Mouse (Mus musculus): ENCODE measurements at regions not wholly inside any gene's neighbourhood (a gene's known extent, or its start where the extent isn't known, plus 50 kb on each side); places are given as distances from the start of the nearest gene placed in this dataset.

- Histone ChIP-seq H3K4me1 (ENCODE audit: control insufficient read depth, insufficient read depth, low read length) (no peaks in the 10 kb centered on the region), H3K27ac (ENCODE audit: insufficient read depth, low read depth, low read length) (no peak overlapping the region), H3K4me3 (ENCODE audit: insufficient read depth, low read depth, low read length) (no peak overlapping the region)
- TF ChIP-seq CTCF (IDR thresholded peaks at IDR 0.05; ENCODE audit: insufficient read depth, low read depth, low read length), result peak; percentile 75
- no peak for TF ChIP-seq POLR2A (IDR thresholded peaks at IDR 0.05; ENCODE audit: insufficient read depth, low read depth, low read length)
- WGBS, result 10% methylated on average over 3 of the region's 3 CpGs
Measured at GRCm38 (mm10) chr7:72362690-72363089, 56.3 kb upstream of the Mctp2 start.

- TF ChIP-seq POLR2A (IDR thresholded peaks at IDR 0.05; ENCODE audit: insufficient read depth, low read depth, low read length) (no peak), CTCF (IDR thresholded peaks at IDR 0.05; ENCODE audit: insufficient read depth, low read depth, low read length) (no peak)
- WGBS, result 45% methylated on average over 7 of the region's 7 CpGs
- Histone ChIP-seq H3K4me3 (ENCODE audit: insufficient read depth, low read depth, low read length) (no peak overlapping the region), H3K27ac (ENCODE audit: insufficient read depth, low read depth, low read length) (no peak overlapping the region), H3K4me1 (ENCODE audit: control insufficient read depth, insufficient read depth, low read length) (no peaks in the 10 kb centered on the region)
Measured at GRCm38 (mm10) chr7:72391323-72391722, 84.9 kb upstream of the Mctp2 start.

GRCm38 (mm10) chr7:72400056-72400455, 93.6 kb upstream of the Mctp2 start:
- TF ChIP-seq POLR2A (IDR thresholded peaks at IDR 0.05; ENCODE audit: insufficient read depth, low read depth, low read length) (no peak), CTCF (IDR thresholded peaks at IDR 0.05; ENCODE audit: insufficient read depth, low read depth, low read length) (no peak)
- no peaks in the 10 kb centered on the region for H3K4me1 ChIP-seq (ENCODE audit: control insufficient read depth, insufficient read depth, low read length)
- H3K27ac ChIP-seq (ENCODE audit: insufficient read depth, low read depth, low read length), result no peak overlapping the region
- H3K4me3 ChIP-seq (ENCODE audit: insufficient read depth, low read depth, low read length), result no peak overlapping the region

- Histone ChIP-seq H3K4me1 (ENCODE audit: control insufficient read depth, insufficient read depth, low read length) (no peaks in the 10 kb centered on the region), H3K4me3 (ENCODE audit: insufficient read depth, low read depth, low read length) (no peak overlapping the region), H3K27ac (ENCODE audit: insufficient read depth, low read depth, low read length) (no peak overlapping the region)
- 96% methylated on average over 3 of the region's 3 CpGs for WGBS
- TF ChIP-seq CTCF (IDR thresholded peaks at IDR 0.05; ENCODE audit: insufficient read depth, low read depth, low read length) (no peak), POLR2A (IDR thresholded peaks at IDR 0.05; ENCODE audit: insufficient read depth, low read depth, low read length) (no peak)
Measured at GRCm38 (mm10) chr7:72406131-72406530, 99.7 kb upstream of the Mctp2 start.

GRCm38 (mm10) chr7:72408409-72408986, 102.1 kb upstream of the Mctp2 start:
- no peak for TF ChIP-seq POLR2A (IDR thresholded peaks at IDR 0.05; ENCODE audit: insufficient read depth, low read depth, low read length)
- no peak for TF ChIP-seq CTCF (IDR thresholded peaks at IDR 0.05; ENCODE audit: insufficient read depth, low read depth, low read length)
- 78% methylated on average over 6 of the region's 6 CpGs for WGBS
- no peak overlapping the region for H3K27ac ChIP-seq (ENCODE audit: insufficient read depth, low read depth, low read length)
- no peak overlapping the region for H3K4me3 ChIP-seq (ENCODE audit: insufficient read depth, low read depth, low read length)
- H3K4me1 ChIP-seq (ENCODE audit: control insufficient read depth, insufficient read depth, low read length), result no peaks in the 10 kb centered on the region

- H3K4me3 ChIP-seq (ENCODE audit: insufficient read depth, low read depth, low read length), result no peak overlapping the region
- no peaks in the 10 kb centered on the region; the same call in 1 of the 2 replicates for H3K4me1 ChIP-seq (ENCODE audit: control insufficient read depth, insufficient read depth, low read length)
- no peak overlapping the region for H3K27ac ChIP-seq (ENCODE audit: insufficient read depth, low read depth, low read length)
- WGBS, result 38% methylated on average over 2 of the region's 2 CpGs
- TF ChIP-seq CTCF (IDR thresholded peaks at IDR 0.05; ENCODE audit: insufficient read depth, low read depth, low read length) (no peak), POLR2A (IDR thresholded peaks at IDR 0.05; ENCODE audit: insufficient read depth, low read depth, low read length) (no peak)
Measured at GRCm38 (mm10) chr7:72438552-72438951, 132.1 kb upstream of the Mctp2 start.

GRCm38 (mm10) chr7:72442001-72442400, 135.6 kb upstream of the Mctp2 start:
- no peak overlapping the region for H3K4me3 ChIP-seq (ENCODE audit: insufficient read depth, low read depth, low read length)
- WGBS, result 51% methylated on average over 5 of the region's 5 CpGs
- no peak for TF ChIP-seq POLR2A (IDR thresholded peaks at IDR 0.05; ENCODE audit: insufficient read depth, low read depth, low read length)
- TF ChIP-seq CTCF (IDR thresholded peaks at IDR 0.05; ENCODE audit: insufficient read depth, low read depth, low read length), result no peak
- no peaks in the 10 kb centered on the region; the same call in 1 of the 2 replicates for H3K4me1 ChIP-seq (ENCODE audit: control insufficient read depth, insufficient read depth, low read length)
- no peak overlapping the region for H3K27ac ChIP-seq (ENCODE audit: insufficient read depth, low read depth, low read length)

- WGBS, result 96% methylated on average over 1 of the region's 1 CpGs
- TF ChIP-seq POLR2A (IDR thresholded peaks at IDR 0.05; ENCODE audit: insufficient read depth, low read depth, low read length) (no peak), CTCF (IDR thresholded peaks at IDR 0.05; ENCODE audit: insufficient read depth, low read depth, low read length) (no peak)
- no peaks in the 10 kb centered on the region; the same call in 1 of the 2 replicates for H3K4me1 ChIP-seq (ENCODE audit: control insufficient read depth, insufficient read depth, low read length)
- H3K4me3 ChIP-seq (ENCODE audit: insufficient read depth, low read depth, low read length), result no peak overlapping the region
- no peak overlapping the region for H3K27ac ChIP-seq (ENCODE audit: insufficient read depth, low read depth, low read length)
Measured at GRCm38 (mm10) chr7:72444016-72444415, 137.6 kb upstream of the Mctp2 start.

- Histone ChIP-seq H3K4me3 (ENCODE audit: insufficient read depth, low read depth, low read length) (no peak overlapping the region), H3K4me1 (ENCODE audit: control insufficient read depth, insufficient read depth, low read length) (no peaks in the 10 kb centered on the region; the same call in 1 of the 2 replicates), H3K27ac (ENCODE audit: insufficient read depth, low read depth, low read length) (no peak overlapping the region)
- TF ChIP-seq CTCF (IDR thresholded peaks at IDR 0.05; ENCODE audit: insufficient read depth, low read depth, low read length) (no peak), POLR2A (IDR thresholded peaks at IDR 0.05; ENCODE audit: insufficient read depth, low read depth, low read length) (no peak)
- 58% methylated on average over 1 of the region's 1 CpGs for WGBS
Measured at GRCm38 (mm10) chr7:72444792-72445191, 138.4 kb upstream of the Mctp2 start.

- whole genome bisulfite sequencing, result 95% methylated on average over 1 of the region's 1 CpGs
- Histone ChIP-seq H3K27ac (ENCODE audit: insufficient read depth, low read depth, low read length) (no peak overlapping the region), H3K4me1 (ENCODE audit: control insufficient read depth, insufficient read depth, low read length) (no peaks in the 10 kb centered on the region; the same call in 1 of the 2 replicates), H3K4me3 (ENCODE audit: insufficient read depth, low read depth, low read length) (no peak overlapping the region)
- TF ChIP-seq POLR2A (IDR thresholded peaks at IDR 0.05; ENCODE audit: insufficient read depth, low read depth, low read length) (no peak), CTCF (IDR thresholded peaks at IDR 0.05; ENCODE audit: insufficient read depth, low read depth, low read length) (no peak)
Measured at GRCm38 (mm10) chr7:72446911-72447310, 140.5 kb upstream of the Mctp2 start.
